Mouse (Mus musculus) liver, postnatal 0 days (tissue): Measurements from ENCODE around the gene Ppfibp1.

Experiments used
- CTCF ChIP-seq: sonication (generic); IDR thresholded peaks from 2 replicates; pipeline ENCODE4 v1.5.1; 2016; ENCODE audit warnings: antibody characterized with exemption, low read depth
- EP300 ChIP-seq: IDR thresholded peaks from 2 replicates; pipeline ENCODE4 v1.6.1; 2016; ENCODE audit warnings: antibody characterized with exemption, low read depth, mild to moderate bottlenecking

GRCm38 (mm10) chr6:146852739-146853138 is 35.5 kb upstream of the Ppfibp1 start:
- TF ChIP-seq EP300: peak; percentile 34; the same call in 1 of the 2 replicates
- no peak for TF ChIP-seq CTCF
